Mouse (Mus musculus): Measurements from ENCODE around the gene Pik3r6. TPM values are rescaled to one million over a fixed set of nuclear protein-coding genes. Genes with fewer than 3 reads are reported as not detected.

The Pik3r6 gene
- polyA plus RNA-seq, 1 experiment from 2014 or later: 1.8 TPM

- H3K4me2 ChIP-seq (replicated peaks; ENCODE audit: low read depth): no peak overlapping the region
- no peak overlapping the region for H3K27ac ChIP-seq (replicated peaks)
- DNase-seq (ENCODE audit: low spot score) (peak; percentile 76), ATAC-seq (ENCODE audit: low FRiP score, low TSS enrichment) (peak; percentile 69)
- no peaks in the 10 kb centered on the region; the same call in 1 of the 2 replicates for H3K4me1 ChIP-seq (replicated peaks; ENCODE audit: control insufficient read depth, insufficient read depth)
- TF ChIP-seq CTCF (IDR thresholded peaks at IDR 0.05; ENCODE audit: low read depth) (peak; percentile 78), EP300 (optimal IDR thresholded peaks at IDR 0.05) (no peak)
- H3K9ac ChIP-seq (ENCODE audit: low read length): no peak overlapping the region
- WGBS: 19% methylated on average over 16 of the region's 16 CpGs
- no peak overlapping the region for H3K4me3 ChIP-seq (ENCODE audit: low read depth, low read length)
- H3K9me3 ChIP-seq (ENCODE audit: control insufficient read depth, low read length): no peaks in the 10 kb centered on the region
- H3K36me3 ChIP-seq (ENCODE audit: control insufficient read depth, insufficient read depth, low read length): no peaks in the 10 kb centered on the region
- no peaks in the 10 kb centered on the region for H3K27me3 ChIP-seq (ENCODE audit: control insufficient read depth, insufficient read depth, low read length)
Observed at GRCm38 (mm10) chr11:68531066-68531806, 28.4 kb downstream of the Pik3r6 start.

GRCm38 (mm10) chr11:68531941-68532535 lies 29.2 kb downstream of the Pik3r6 start:
- H3K4me2 ChIP-seq (replicated peaks; ENCODE audit: low read depth): no peak overlapping the region
- H3K9ac ChIP-seq (ENCODE audit: low read length): no peak overlapping the region
- no peaks in the 10 kb centered on the region; the same call in 1 of the 2 replicates for H3K4me1 ChIP-seq (replicated peaks; ENCODE audit: control insufficient read depth, insufficient read depth)
- H3K36me3 ChIP-seq (ENCODE audit: control insufficient read depth, insufficient read depth, low read length): no peaks in the 10 kb centered on the region
- no peak overlapping the region for H3K27ac ChIP-seq (replicated peaks)
- ATAC-seq (ENCODE audit: low FRiP score, low TSS enrichment): no peak
- WGBS: 45% methylated on average over 11 of the region's 11 CpGs
- no peak overlapping the region for H3K4me3 ChIP-seq (ENCODE audit: low read depth, low read length)
- TF ChIP-seq EP300 (optimal IDR thresholded peaks at IDR 0.05) (no peak), CTCF (IDR thresholded peaks at IDR 0.05; ENCODE audit: low read depth) (no peak)
- no peaks in the 10 kb centered on the region for H3K9me3 ChIP-seq (ENCODE audit: control insufficient read depth, low read length)
- DNase-seq (ENCODE audit: low spot score): no peak
- H3K27me3 ChIP-seq (ENCODE audit: control insufficient read depth, insufficient read depth, low read length): no peaks in the 10 kb centered on the region

- Histone ChIP-seq H3K9ac (ENCODE audit: low read length) (no peak overlapping the region), H3K27me3 (ENCODE audit: control insufficient read depth, insufficient read depth, low read length) (no peaks in the 10 kb centered on the region), H3K4me2 (replicated peaks; ENCODE audit: low read depth) (no peak overlapping the region), H3K27ac (replicated peaks) (no peak overlapping the region), H3K4me3 (ENCODE audit: low read depth, low read length) (no peak overlapping the region), H3K9me3 (ENCODE audit: control insufficient read depth, low read length) (no peaks in the 10 kb centered on the region), H3K4me1 (replicated peaks; ENCODE audit: control insufficient read depth, insufficient read depth) (no peaks in the 10 kb centered on the region; the same call in 1 of the 2 replicates), H3K36me3 (ENCODE audit: control insufficient read depth, insufficient read depth, low read length) (no peaks in the 10 kb centered on the region)
- TF ChIP-seq EP300 (optimal IDR thresholded peaks at IDR 0.05) (no peak), CTCF (IDR thresholded peaks at IDR 0.05; ENCODE audit: low read depth) (no peak)
- no peak for DNase-seq (ENCODE audit: low spot score)
- 62% methylated on average over 5 of the region's 5 CpGs for WGBS
- no peak for ATAC-seq (ENCODE audit: low FRiP score, low TSS enrichment)
Observed at GRCm38 (mm10) chr11:68532773-68533172, 30.0 kb downstream of the Pik3r6 start.

GRCm38 (mm10) chr11:68533971-68534475 lies 31.2 kb downstream of the Pik3r6 start:
- Histone ChIP-seq H3K4me2 (replicated peaks; ENCODE audit: low read depth) (no peak overlapping the region), H3K4me1 (replicated peaks; ENCODE audit: control insufficient read depth, insufficient read depth) (no peaks in the 10 kb centered on the region; the same call in 1 of the 2 replicates), H3K9ac (ENCODE audit: low read length) (no peak overlapping the region), H3K36me3 (ENCODE audit: control insufficient read depth, insufficient read depth, low read length) (no peaks in the 10 kb centered on the region), H3K27ac (replicated peaks) (no peak overlapping the region), H3K9me3 (ENCODE audit: control insufficient read depth, low read length) (no peaks in the 10 kb centered on the region), H3K4me3 (ENCODE audit: low read depth, low read length) (no peak overlapping the region), H3K27me3 (ENCODE audit: control insufficient read depth, insufficient read depth, low read length) (no peaks in the 10 kb centered on the region)
- WGBS: 84% methylated on average over 6 of the region's 6 CpGs
- no peak for TF ChIP-seq CTCF (IDR thresholded peaks at IDR 0.05; ENCODE audit: low read depth)
- no peak for TF ChIP-seq EP300 (optimal IDR thresholded peaks at IDR 0.05)
- DNase-seq (ENCODE audit: low spot score) (no peak), ATAC-seq (ENCODE audit: low FRiP score, low TSS enrichment) (no peak)

GRCm38 (mm10) chr11:68536026-68536425 lies 33.2 kb downstream of the Pik3r6 start:
- WGBS: 65% methylated on average over 4 of the region's 4 CpGs
- DNase-seq (ENCODE audit: low spot score) (no peak), ATAC-seq (ENCODE audit: low FRiP score, low TSS enrichment) (no peak)
- Histone ChIP-seq H3K9me3 (ENCODE audit: control insufficient read depth, low read length) (no peaks in the 10 kb centered on the region), H3K9ac (ENCODE audit: low read length) (no peak overlapping the region), H3K27me3 (ENCODE audit: control insufficient read depth, insufficient read depth, low read length) (no peaks in the 10 kb centered on the region), H3K4me3 (ENCODE audit: low read depth, low read length) (no peak overlapping the region), H3K27ac (replicated peaks) (no peak overlapping the region), H3K4me1 (replicated peaks; ENCODE audit: control insufficient read depth, insufficient read depth) (no peaks in the 10 kb centered on the region; the same call in 1 of the 2 replicates), H3K4me2 (replicated peaks; ENCODE audit: low read depth) (no peak overlapping the region), H3K36me3 (ENCODE audit: control insufficient read depth, insufficient read depth, low read length) (no peaks in the 10 kb centered on the region)
- TF ChIP-seq CTCF (IDR thresholded peaks at IDR 0.05; ENCODE audit: low read depth): no peak
- TF ChIP-seq EP300 (optimal IDR thresholded peaks at IDR 0.05): no peak

- no peak overlapping the region for H3K4me2 ChIP-seq (replicated peaks; ENCODE audit: low read depth)
- no peak overlapping the region for H3K4me3 ChIP-seq (ENCODE audit: low read depth, low read length)
- no peaks in the 10 kb centered on the region; the same call in 1 of the 2 replicates for H3K4me1 ChIP-seq (replicated peaks; ENCODE audit: control insufficient read depth, insufficient read depth)
- DNase-seq (ENCODE audit: low spot score) (peak; percentile 36), ATAC-seq (ENCODE audit: low FRiP score, low TSS enrichment) (no peak)
- no peak overlapping the region for H3K27ac ChIP-seq (replicated peaks)
- TF ChIP-seq EP300 (optimal IDR thresholded peaks at IDR 0.05) (no peak), CTCF (IDR thresholded peaks at IDR 0.05; ENCODE audit: low read depth) (no peak)
- H3K9me3 ChIP-seq (ENCODE audit: control insufficient read depth, low read length): no peaks in the 10 kb centered on the region
- WGBS: 26% methylated on average over 4 of the region's 4 CpGs
- H3K9ac ChIP-seq (ENCODE audit: low read length): no peak overlapping the region
- H3K36me3 ChIP-seq (ENCODE audit: control insufficient read depth, insufficient read depth, low read length): no peaks in the 10 kb centered on the region
- no peaks in the 10 kb centered on the region for H3K27me3 ChIP-seq (ENCODE audit: control insufficient read depth, insufficient read depth, low read length)
Observed at GRCm38 (mm10) chr11:68536465-68536864, 33.6 kb downstream of the Pik3r6 start.
